Mouse (Mus musculus) kidney, embryonic 14.5 days (tissue): Measurements from ENCODE around the gene Itch. TPM values are rescaled to one million over a fixed set of nuclear protein-coding genes. Genes with fewer than 3 reads are reported as not detected.

Experiments
- ATAC-seq: fragments of 200-750 bp; cut with Nextera tagmentation; 2 replicates; pipeline ENCODE4 v1.8.0; 2017; ENCODE audit warnings: moderate number of reproducible peaks, mild to moderate bottlenecking, moderate TSS enrichment, moderate library complexity; ENCODE audit not compliant: low FRiP score, low TSS enrichment
- H3K27ac ChIP-seq: fragments of 300-500 bp; sonication (generic); 2 replicates; pipeline ENCODE4 v1.5.1; 2014; ENCODE audit warnings: low read depth, mild to moderate bottlenecking, low read length, moderate library complexity, mixed read lengths
- H3K27me3 ChIP-seq: fragments of 300-500 bp; sonication (generic); 2 replicates; pipeline ENCODE4 v1.6.1; 2014; ENCODE audit warnings: mild to moderate bottlenecking, low read length; ENCODE audit not compliant: control insufficient read depth, insufficient read depth
- H3K36me3 ChIP-seq: fragments of 300-500 bp; sonication (generic); 2 replicates; pipeline ENCODE4 v1.6.1; 2014; ENCODE audit warnings: low read length, mixed read lengths; ENCODE audit not compliant: control insufficient read depth, insufficient read depth
- H3K4me1 ChIP-seq: fragments of 300-500 bp; sonication (generic); 2 replicates; pipeline ENCODE4 v1.6.1; 2014; ENCODE audit warnings: low read length, mixed read lengths; ENCODE audit not compliant: control insufficient read depth, insufficient read depth
- H3K4me2 ChIP-seq: fragments of 300-500 bp; sonication (generic); replicated peaks from 2 replicates; pipeline ENCODE4 v1.6.1; 2014; ENCODE audit warnings: low read depth, mild to moderate bottlenecking, low read length
- H3K4me3 ChIP-seq: fragments of 300-500 bp; sonication (generic); 2 replicates; pipeline ENCODE4 v1.5.1; 2014; ENCODE audit warnings: mild to moderate bottlenecking, low read length
- H3K9ac ChIP-seq: fragments of 300-500 bp; sonication (generic); 2 replicates; pipeline ENCODE4 v1.6.1; 2014; ENCODE audit warnings: low read depth, mild to moderate bottlenecking, low read length, moderate library complexity
- H3K9me3 ChIP-seq: fragments of 300-500 bp; sonication (generic); 2 replicates; pipeline ENCODE4 v1.6.1; 2016; ENCODE audit warnings: low read length; ENCODE audit not compliant: control insufficient read depth
- WGBS: fragments of 180-500 bp; shearing (Covaris S2); extraction: QIAGEN DNeasy Blood & Tissue Kit; methylation state at CpG from one replicate; pipeline ENCODE4 v1.1.7; 2014; 5-methylcytosine and 5-hydroxymethylcytosine counted together
- polyA plus RNA-seq: library from polyadenylated mRNA; unstranded; fragments of >200 nt; fragmentation: Nextera tagmentation; extraction: Ambion mirVana; gene quantifications from 2 replicates; pipeline ENCODE4 v1.2.1, GENCODE M21; 2014

The Itch gene
- polyA plus RNA-seq: 43.8 and 63.6 TPM in 2 replicates

- Histone ChIP-seq H3K4me1 (peaks cover 13% of the 10 kb centered on the region), H3K27me3 (no peaks in the 10 kb centered on the region), H3K4me3 (peak within 1 kb of the TSS; percentile 97), H3K36me3 (peaks cover 5% of the 10 kb centered on the region), H3K9me3 (no peaks in the 10 kb centered on the region), H3K4me2 (peak within 1 kb of the TSS; percentile 60), H3K9ac (peak within 1 kb of the TSS; percentile 98), H3K27ac (peak within 1 kb of the TSS; percentile 83)
- WGBS: 3% methylated on average over 64 of the region's 65 CpGs
- ATAC-seq: peak; percentile 98
Observed at GRCm38 (mm10) chr2:155133011-155133976, at the start of gene Itch. Gene Itch, plus strand, starts transcription at chr2:155133509.

DNA sequence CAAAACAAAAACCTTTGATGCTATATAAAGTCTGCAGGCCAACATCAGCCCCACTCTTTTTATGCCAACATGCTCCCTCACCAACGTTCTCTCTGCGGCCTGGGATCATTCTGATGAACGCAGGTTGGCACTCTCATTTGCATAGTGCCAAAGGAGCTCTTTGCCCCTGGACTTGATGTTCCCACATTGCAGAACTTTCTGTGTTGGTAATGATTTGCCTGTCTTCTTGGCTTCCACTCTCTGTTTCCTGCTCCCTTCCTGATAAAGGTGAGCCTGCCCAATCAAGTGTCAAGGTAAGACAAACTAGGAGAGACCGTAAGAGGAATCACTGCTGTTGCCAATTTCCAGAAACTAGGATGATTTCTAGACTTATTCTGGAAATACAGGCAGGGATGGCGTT, 48.8 kb upstream of the Itch start:
- H3K9me3 ChIP-seq: no peaks in the 10 kb centered on the region
- no peak overlapping the region for H3K4me3 ChIP-seq
- no peak for ATAC-seq
- H3K4me2 ChIP-seq: no peak overlapping the region
- no peak overlapping the region for H3K27ac ChIP-seq
- H3K9ac ChIP-seq: no peak overlapping the region
- H3K27me3 ChIP-seq: no peaks in the 10 kb centered on the region
- H3K36me3 ChIP-seq: no peaks in the 10 kb centered on the region
- H3K4me1 ChIP-seq: no peaks in the 10 kb centered on the region
- WGBS: 83% methylated on average over 5 of the region's 5 CpGs

DNA sequence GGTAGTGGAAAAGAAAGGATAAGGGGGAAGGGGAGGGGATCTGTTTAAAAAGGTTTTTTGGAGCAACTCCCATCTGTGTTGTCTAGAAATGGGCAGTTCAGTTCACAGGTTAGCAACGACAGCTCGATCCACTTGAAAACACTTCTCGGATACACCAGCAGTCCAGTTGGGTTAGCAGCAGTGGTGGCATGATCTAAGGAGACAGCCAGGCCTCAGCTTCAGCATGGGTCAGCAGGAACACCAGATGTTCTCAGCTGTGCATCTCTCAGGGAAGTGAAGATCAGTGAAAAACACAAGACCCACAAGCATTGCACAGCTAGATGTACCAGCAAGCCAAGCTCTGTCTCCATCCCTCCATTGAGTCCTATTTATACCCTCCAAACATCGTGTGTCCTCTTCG, 47.0 kb upstream of the Itch start:
- Histone ChIP-seq H3K4me3 (no peak overlapping the region), H3K27me3 (no peaks in the 10 kb centered on the region), H3K4me2 (no peak overlapping the region), H3K27ac (no peak overlapping the region), H3K9ac (no peak overlapping the region), H3K36me3 (no peaks in the 10 kb centered on the region), H3K9me3 (no peaks in the 10 kb centered on the region), H3K4me1 (no peaks in the 10 kb centered on the region)
- 90% methylated on average over 5 of the region's 5 CpGs for WGBS
- no peak for ATAC-seq

GRCm38 (mm10) chr2:155088264-155088663, 45.0 kb upstream of the Itch start:
- Histone ChIP-seq H3K4me1 (no peaks in the 10 kb centered on the region), H3K4me2 (no peak overlapping the region), H3K4me3 (no peak overlapping the region), H3K9me3 (no peaks in the 10 kb centered on the region), H3K27me3 (no peaks in the 10 kb centered on the region), H3K27ac (no peak overlapping the region), H3K36me3 (no peaks in the 10 kb centered on the region), H3K9ac (no peak overlapping the region)
- WGBS: 68% methylated on average over 6 of the region's 6 CpGs
- no peak for ATAC-seq

GRCm38 (mm10) chr2:155090909-155091742, 42.2 kb upstream of the Itch start:
- 63% methylated on average over 13 of the region's 13 CpGs for WGBS
- no peaks in the 10 kb centered on the region for H3K27me3 ChIP-seq
- no peaks in the 10 kb centered on the region for H3K36me3 ChIP-seq
- H3K9ac ChIP-seq: no peak overlapping the region
- no peaks in the 10 kb centered on the region for H3K9me3 ChIP-seq
- no peak for ATAC-seq
- H3K4me2 ChIP-seq: no peak overlapping the region
- H3K4me1 ChIP-seq: no peaks in the 10 kb centered on the region
- no peak overlapping the region for H3K27ac ChIP-seq
- no peak overlapping the region for H3K4me3 ChIP-seq

GRCm38 (mm10) chr2:155091743-155092075, 41.6 kb upstream of the Itch start:
- H3K27me3 ChIP-seq: no peaks in the 10 kb centered on the region
- no peaks in the 10 kb centered on the region for H3K36me3 ChIP-seq
- no peak overlapping the region for H3K9ac ChIP-seq
- no peaks in the 10 kb centered on the region for H3K4me1 ChIP-seq
- H3K4me2 ChIP-seq: no peak overlapping the region
- no peaks in the 10 kb centered on the region for H3K9me3 ChIP-seq
- no peak overlapping the region for H3K4me3 ChIP-seq
- no peak overlapping the region for H3K27ac ChIP-seq
- 77% methylated on average over 3 of the region's 3 CpGs for WGBS
- ATAC-seq: no peak

DNA sequence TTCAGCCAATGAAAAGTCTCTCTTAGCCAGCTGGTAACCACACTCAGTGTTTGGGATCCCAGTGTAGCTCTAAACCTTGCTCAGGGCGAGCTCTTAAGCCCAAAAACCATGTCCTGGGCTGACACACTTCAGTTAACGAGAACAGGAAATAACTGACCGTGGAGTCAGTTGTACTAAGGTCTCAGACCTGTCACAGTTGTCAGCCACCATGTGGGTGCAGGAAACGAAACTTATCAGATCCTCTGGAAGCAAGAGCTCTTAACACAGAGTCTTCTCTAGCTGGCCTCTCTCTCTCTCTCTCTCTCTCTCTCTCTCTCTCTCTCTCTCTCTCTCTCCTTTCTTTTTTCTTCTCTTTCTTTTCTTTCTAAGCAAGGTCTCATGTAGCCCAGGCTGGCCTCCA, 39.9 kb upstream of the Itch start:
- H3K36me3 ChIP-seq: no peaks in the 10 kb centered on the region
- WGBS: 28% methylated on average over 4 of the region's 4 CpGs
- no peak overlapping the region for H3K9ac ChIP-seq
- H3K4me3 ChIP-seq: no peak overlapping the region
- ATAC-seq: no peak
- H3K9me3 ChIP-seq: no peaks in the 10 kb centered on the region
- H3K27me3 ChIP-seq: no peaks in the 10 kb centered on the region
- no peaks in the 10 kb centered on the region for H3K4me1 ChIP-seq
- no peak overlapping the region for H3K4me2 ChIP-seq
- no peak overlapping the region for H3K27ac ChIP-seq

GRCm38 (mm10) chr2:155098720-155099380, 34.5 kb upstream of the Itch start:
- H3K36me3 ChIP-seq: no peaks in the 10 kb centered on the region
- H3K9me3 ChIP-seq: no peaks in the 10 kb centered on the region
- H3K9ac ChIP-seq: no peak overlapping the region
- no peak for ATAC-seq
- 86% methylated on average over 9 of the region's 9 CpGs for WGBS
- H3K4me1 ChIP-seq: no peaks in the 10 kb centered on the region
- no peaks in the 10 kb centered on the region for H3K27me3 ChIP-seq
- H3K4me3 ChIP-seq: no peak overlapping the region
- no peak overlapping the region for H3K4me2 ChIP-seq
- no peak overlapping the region for H3K27ac ChIP-seq
